Mouse (Mus musculus): ENCODE results near the gene Foxn1.

Foxn1 gene

DNA sequence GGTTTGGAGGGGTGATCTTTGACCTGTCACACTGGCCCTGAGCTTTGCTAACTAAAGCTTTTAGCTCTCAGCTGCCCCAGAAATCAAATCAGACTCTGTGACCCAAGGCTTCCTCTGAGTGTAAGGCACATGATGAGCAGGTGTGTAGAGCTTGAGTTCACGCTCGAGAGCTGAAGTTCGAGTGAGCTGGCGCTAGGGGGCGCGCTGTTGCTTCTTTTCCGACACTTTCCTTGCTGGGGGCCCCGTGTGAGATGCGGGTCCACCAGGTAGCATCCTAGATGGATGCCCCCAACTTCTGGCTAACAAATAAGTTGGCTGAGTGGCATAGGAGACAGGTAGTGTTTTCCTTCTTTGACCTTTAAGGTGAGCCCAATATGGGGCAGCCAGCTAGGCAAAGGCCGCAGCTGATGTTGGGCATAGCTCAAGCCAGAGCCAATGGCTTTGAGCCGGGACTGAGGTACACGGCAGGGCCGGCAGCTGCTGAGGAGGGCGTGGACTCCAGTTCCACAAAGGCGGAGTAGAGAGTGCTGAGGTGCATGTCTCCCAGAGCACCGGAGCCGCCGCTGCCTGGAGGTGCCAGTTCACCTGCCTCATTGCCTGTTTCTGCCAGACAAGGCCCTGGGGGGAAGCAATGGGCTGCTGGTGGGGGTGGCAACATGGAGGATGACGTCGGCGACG lies 27.9 kb downstream of the Foxn1 start:
- peak; percentile 77 for DNase-seq (ENCODE audit: low spot score)

DNA sequence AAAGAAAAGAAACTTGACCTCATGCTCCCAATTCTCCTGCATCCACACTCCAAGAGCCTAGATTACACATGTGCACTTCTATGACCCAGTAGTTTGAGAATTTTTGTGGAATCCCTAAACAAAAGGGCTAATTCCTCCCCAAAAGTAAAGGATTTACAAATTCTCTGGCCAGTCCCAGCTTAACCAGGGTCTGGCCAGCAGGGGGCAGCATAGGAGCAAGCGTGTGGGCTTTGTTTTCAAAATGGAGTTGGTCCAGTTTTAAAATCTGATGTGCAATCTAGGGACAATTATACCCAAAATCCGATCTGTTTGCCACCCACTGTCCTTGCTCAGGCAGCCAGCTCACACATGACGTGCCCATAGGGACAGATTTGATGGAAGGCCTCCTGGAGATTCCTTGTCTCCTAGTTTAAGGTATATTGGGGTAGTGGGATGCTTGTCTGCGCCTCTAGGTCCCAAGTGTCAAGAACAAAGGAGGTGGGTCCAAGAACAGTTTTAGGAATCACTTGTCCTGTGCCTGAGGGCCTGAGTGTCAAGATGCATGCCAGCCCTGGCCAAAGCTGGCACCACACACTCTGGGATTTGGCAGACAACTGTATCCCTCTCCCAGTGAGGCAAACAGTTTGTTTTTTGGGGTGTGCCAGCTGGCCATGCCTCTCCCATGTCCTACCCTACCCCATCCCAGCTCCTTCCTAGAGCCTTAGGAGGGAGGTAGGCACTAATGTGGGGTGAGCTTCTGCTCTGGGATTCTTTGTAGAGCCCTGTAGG lies 30.7 kb downstream of the Foxn1 start:
- DNase-seq (ENCODE audit: low spot score), result peak; percentile 87

DNA sequence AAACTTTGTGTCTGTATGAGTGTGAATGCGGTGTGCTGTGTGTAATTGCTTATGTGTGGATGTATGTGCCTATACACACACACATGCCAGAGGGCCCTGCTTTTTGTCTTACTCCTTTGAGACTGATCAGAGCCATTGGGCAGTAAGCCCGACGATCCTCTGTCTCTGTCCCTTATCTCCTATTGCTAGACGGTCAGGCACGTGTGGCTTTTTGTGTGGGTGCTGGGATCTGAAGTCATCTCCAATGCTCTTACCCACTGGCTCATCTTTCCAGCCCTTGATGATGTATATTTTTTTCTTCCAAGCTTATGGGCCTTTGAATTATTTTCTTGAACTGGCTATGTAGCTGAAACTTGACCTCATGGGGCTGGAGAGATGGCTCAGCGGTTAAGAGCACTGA lies 31.5 kb downstream of the Foxn1 start:
- no peak for DNase-seq (ENCODE audit: low spot score)

DNA sequence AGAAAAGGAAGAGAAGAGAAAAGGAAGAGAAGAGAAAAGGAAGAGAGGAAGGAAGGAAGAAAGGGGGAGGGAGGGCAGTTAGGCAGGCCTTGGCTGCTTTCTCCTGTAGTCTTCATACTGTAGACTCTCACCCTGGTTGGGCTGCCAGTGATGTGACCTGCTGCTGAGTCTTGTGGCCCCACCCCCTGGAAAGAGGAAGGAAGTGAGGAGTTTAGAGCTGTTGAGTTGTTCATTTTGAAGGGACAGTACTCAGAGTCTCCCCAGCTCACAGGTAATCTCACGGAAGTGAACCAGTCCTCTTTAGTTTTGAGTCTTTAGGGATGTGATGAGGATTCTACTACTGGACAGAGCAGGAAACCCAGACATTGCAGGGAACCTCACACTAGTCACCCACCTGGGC lies 33.3 kb downstream of the Foxn1 start:
- DNase-seq (ENCODE audit: low spot score), result no peak

DNA sequence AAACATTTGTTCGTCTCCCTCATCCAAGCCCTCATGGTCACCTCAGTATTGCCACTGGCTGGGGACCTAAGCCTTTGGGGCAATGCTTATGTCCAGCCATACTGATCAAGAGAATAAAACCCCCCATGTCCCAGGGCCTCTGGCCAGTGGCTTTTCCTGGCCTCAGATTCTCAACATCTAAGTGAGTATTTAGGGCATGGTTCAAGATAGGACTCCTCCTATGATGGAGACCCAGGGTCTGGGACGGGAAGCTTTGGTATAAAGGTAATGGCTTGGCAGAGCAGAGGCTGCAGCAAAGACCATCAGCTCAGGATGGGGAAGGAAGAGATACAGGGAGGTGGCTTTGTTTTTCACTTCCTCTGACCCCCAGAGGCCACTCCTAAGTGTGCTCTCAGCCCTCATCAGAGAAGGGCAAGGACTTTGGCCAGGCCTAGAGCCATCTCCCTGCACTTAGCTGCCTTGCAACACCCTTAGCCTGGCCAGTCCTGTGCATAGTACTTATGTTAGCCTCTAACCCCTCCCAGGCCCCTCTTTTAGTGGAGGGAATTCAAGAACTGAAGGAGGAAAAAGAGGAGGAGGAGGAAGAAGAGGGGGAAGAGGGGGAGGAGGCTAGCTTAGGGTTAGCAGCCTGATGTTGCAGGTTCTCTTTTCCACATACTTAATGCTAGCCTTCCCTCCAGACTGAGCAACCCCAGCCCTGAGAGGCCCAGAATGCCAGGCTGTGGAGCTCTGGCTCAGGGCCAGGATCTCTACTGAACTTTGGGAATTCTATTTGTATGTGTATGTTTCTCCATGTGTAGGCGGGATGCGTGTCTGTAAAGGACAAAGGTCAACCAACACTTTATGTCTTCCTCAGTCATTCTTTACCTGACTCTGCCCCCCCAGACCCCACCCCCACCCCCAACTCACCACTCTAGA lies 36.7 kb downstream of the Foxn1 start:
- no peak for DNase-seq (ENCODE audit: low spot score)

DNA sequence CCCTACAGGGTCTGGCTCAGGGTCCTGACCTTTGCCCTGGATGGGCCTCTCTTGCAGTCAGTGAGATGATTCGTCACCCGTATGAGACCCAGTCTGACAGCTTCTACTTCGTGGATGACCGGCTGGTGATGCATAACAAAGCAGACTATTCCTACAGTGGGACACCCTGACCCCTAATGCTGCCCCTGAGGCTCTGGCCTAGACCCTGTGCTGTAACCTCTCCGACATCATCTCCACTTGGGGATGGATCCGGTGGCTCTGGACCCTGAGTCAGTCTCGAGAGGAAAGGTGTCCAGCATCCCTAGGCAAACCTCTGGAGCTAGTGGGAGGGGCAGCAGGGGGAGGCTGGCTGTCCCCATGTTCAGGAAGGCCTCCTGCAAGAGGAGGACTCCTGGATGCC lies 37.9 kb downstream of the Foxn1 start:
- DNase-seq (ENCODE audit: low spot score), result no peak

DNA sequence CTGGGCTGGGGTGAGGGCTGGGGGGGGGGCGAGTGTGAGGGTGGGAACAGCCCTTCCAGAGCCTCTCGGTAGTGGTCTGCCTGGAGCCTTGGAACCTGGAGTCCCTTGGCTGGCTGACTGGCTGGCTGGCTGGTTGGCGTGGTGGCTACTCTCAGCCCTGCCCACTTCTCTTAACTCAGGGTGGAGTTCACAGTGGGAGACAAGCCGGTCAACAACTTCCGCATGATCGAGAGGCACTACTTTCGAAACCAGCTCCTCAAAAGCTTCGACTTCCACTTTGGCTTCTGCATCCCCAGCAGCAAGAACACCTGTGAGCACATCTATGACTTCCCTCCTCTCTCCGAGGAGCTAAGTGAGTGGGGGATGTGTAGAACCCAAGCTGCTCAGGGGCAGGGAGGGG lies 38.5 kb downstream of the Foxn1 start:
- no peak for DNase-seq (ENCODE audit: low spot score)

DNA sequence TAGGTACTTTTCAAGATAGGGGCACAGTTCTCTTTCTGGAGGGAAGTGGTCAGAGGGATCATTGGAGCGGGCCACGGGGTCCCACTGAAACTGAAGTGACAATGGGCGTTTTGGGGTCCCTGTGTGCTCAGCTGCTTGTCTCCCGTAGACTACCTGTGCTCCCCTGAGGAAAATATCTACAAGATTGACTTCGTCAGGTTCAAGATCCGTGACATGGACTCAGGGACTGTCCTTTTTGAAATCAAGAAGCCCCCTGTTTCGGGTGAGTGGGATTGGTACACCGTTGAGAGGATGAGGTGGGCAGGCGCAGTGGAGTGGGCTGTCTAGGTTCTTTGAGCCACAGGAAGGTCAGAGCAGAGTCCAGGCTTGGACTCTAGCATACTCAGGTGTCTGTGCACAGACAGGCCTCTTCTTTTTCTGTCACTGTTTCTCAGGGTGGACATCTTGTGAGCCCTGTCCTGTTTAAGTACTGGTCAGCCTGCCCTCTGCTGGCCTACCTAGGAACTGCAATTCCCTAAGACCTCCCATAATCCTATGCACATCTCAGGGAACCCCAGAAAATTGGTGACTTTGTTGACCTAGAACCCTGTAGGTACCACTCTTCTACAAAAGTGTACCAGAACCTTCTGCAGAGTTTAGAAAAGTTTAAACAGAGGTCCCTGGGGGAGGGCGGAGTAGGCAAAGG lies 39.1 kb downstream of the Foxn1 start:
- DNase-seq (ENCODE audit: low spot score), result peak; percentile 87

DNA sequence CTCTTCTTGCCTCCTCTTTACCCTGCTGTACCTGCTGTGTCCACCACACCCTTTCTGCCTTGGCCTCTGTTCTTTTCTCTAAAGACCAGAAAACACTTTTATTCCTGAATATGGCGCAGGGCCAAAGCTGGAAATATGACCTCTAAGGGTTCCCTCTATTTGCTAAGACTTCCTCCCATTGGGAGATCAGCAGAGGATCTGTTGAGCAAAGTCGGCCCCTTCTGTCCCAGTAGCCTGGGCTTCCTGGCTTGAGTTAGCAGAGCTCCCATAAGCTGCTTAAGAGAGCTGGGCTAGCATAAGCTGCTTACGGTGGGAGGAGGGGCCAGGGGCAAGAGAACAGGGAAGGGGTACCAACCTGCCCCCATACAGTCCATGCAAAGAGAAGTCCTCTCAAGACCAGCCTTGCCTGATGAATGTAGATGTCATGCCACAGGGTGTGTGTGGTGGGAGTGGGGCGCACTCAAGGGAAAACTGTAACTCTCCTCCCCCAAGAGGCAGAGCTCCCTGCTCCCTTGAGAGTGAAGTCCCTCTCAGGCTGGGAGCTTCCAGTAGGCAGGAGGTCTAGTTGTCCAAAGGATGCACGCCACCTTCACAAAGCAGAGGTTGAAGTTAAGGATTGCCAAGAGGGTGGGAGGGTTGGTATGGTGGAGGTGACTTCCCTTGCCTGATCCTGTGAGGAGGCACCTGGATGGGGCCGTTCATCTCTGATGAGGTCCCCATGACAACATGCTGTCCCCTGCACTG lies 39.9 kb downstream of the Foxn1 start:
- no peak for DNase-seq (ENCODE audit: low spot score)

DNA sequence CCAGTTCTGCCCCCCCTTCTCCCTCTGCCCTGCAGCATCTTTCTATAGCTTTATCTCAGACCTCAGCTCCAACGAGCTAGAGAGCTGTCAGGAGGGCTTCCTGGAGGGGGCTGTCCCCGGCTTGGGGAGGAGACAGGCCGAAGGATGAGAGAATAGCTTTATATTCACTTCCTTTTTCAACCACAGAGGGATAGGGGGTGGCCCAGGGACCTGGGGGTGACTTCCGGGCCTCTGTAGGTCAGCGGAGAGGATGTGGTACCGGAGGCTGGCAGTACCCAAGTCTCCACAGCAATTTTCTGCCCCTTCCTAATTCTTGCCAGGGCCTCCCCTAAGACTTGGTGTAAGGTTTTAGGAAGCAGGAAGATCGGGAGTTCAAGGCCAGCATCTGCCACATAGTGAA lies 40.6 kb downstream of the Foxn1 start:
- no peak for DNase-seq (ENCODE audit: low spot score)

DNA sequence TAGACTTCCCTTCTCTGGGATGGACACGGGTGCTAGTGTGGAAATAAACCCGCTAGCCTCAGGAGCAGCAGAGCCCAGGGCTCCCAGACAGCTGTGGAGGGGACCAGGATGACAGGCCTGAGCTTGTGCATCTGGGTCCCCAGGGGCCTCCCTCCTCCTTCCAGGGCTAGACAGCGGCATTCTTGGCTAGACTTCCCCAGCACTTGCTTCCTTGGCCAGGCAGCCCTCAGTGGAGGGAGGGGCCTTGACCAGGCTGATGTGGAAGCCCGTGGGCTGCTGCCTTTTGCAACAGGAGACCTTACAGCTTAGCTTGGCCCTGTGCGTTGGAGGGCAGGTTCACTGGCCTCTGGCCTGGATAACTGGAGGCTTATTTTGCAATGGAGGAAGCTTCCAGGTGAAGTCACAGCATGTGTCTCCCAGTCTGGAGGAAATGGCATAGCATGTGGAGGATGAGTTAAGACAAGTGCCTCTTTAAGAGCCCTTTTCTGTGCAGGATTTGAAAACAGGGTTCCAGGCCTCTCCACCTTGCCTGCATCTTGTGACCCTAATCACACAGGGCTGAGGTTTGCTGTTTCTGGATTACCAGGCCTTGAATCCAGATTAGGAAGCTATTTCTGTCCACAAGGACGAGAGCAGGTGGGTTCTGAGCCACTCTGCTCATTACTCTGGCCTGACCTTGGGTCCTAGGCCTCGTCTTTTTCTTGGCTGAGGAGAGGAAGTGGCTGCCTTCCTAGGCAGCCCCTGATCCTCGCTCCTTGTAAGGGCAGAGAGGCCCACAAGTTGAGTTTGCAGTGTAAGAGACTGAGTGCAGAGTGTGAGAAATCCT lies 41.3 kb downstream of the Foxn1 start:
- DNase-seq (ENCODE audit: low spot score), result peak; percentile 77

DNA sequence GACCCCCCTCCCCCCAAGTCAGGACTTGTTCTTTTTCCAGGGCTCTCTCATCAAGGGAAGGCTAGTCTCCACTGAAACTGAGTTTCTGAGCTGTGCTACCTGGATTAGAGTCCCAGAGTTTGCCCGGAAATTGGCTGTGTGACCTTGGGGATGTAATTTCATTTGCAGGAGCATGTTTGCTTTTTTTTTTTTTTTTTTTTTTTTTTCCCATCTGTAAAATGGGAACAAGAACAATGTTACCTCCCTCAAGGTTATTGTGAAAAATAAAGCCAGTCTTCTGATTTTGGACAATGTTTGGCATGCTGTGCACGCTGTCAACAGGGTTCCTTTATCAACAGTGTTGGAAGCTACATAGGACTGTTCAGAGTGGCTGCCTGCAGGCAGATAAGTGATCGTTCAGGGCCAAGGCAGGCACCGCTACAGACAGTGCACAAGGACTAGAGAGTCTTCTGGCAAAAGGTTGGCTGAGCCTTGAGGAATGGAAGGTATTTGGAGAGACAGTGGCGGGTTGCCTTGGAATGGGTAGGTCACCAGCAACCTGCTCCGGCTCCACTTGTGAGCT lies 41.9 kb downstream of the Foxn1 start:
- DNase-seq (ENCODE audit: low spot score), result no peak

DNA sequence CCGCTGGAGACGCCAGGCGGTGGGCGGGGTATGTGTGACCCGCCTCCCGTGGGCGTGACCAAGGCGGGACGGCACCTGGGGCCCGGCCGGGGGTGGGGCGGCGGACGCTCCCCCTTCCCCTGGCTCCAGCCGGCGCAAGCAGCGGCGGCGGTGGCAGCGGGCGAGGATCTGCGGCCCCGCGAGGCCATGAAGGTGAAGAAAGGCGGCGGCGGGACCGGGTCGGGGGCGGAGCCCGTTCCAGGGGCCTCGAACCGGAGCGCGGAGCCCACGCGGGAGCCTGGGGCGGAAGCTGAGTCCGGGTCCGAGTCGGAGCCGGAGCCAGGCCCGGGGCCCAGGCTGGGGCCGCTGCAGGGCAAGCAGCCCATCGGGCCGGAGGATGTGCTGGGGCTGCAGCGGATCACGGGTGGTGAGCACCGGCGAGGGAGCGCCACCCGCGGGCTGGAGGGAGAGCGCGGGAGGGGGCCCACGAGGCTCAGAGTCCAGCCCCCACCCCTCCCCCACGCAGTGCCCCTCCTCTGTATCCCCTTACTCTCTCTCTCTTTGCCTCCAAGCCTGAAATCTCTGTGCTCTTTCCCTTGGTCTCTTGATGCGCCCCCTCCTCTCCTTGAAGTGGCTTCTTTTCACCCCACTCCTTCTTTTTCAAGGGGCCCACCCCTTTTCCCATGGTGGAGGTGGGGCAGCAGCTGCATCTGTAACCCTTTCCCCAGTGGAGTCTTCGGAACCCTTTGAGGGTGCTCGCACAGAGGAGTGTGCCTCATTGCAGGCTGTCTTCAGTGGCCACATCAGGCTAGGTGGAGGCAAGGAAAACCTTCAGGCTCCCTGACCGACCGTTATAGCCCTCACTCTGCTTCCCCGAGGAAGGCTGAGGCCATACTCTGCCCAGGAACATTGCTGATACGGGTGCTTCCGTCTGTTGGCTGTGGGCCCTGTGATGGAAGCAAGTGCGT lies 42.7 kb downstream of the Foxn1 start, which contains the start of gene Unc119:
Unc119 (plus strand) TSS at position 102 of the 947 bp plus-strand sequence.
- DNase-seq (ENCODE audit: low spot score), result peak; percentile 93

DNA sequence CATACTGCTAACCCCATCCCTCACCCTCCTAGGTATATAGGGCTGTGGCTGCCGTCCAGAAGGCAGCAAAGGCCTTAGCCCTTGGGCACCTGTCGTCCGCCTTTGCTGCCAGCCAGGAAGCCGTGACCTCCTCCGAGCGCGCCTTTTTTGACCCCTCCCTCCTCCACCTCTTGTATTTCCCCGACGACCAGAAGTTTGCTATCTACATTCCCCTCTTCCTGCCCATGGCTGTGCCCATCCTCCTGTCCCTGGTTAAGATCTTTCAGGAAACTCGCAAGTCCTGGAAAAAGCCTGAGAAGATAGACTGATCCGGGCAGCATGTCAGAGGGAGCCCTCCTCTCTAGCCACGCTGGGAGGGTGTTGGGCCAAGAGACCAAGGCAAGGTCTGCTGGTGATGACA lies 44.7 kb downstream of the Foxn1 start:
- no peak for DNase-seq (ENCODE audit: low spot score)

DNA sequence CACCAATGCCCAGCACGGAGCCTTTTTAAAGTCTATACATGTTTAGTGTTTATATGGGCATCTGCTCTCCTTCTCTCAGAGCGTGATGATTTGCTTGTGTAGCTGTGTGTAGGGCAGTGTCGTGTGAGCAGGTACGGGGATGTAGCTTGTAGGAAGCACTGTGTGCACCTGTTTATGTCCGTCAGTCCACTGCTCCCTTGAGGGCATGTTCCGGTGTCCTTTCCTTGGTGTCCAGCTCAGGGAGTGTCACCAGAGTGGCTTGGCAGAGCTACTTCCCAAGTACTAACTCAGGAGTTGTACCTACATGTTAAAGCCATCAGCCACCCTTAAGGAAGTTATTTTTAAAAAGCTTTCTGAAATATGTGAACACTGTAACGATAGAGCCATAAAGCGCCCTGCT lies 49.3 kb downstream of the Foxn1 start:
- DNase-seq (ENCODE audit: low spot score), result no peak

DNA sequence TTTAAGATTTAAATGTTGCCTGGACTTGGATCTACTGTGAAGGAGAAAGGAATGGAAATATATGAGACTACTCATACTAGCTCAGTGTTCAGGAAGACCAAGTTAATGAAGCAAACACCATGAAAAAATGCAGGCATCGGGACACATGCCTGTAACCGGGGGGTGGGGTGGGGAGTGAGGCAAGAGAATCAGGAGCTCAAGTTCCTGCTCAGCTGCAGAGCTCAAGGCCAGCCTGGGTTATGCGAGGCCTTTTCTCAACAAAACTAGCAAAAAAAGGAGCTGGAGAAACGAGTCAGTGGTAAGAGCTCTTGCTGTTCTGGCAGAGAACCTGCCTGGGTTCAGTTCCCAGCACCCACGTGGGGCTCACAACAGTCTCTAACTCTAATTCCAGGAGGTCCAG lies 52.4 kb downstream of the Foxn1 start:
- DNase-seq (ENCODE audit: low spot score), result no peak

DNA sequence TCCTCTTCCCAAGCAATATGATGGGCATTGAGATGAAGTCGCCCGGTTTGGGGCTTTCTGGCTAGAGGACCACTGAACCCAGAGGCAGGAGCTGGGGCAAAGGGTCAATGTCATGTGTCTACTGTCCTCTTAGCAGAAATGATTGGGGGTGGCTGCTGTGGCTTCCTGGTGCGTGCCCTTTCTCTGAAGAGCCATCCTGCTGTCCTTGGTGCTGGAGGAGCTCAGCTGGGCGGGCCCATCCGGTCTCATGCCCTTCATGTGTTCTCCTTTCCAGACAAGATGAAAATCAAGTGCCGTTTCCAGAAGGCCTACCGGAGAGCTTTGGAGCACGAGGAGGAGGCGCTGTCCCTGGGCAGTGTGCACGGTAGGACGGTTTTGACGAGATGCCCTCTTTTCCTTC lies 53.7 kb downstream of the Foxn1 start:
- DNase-seq (ENCODE audit: low spot score), result no peak

DNA sequence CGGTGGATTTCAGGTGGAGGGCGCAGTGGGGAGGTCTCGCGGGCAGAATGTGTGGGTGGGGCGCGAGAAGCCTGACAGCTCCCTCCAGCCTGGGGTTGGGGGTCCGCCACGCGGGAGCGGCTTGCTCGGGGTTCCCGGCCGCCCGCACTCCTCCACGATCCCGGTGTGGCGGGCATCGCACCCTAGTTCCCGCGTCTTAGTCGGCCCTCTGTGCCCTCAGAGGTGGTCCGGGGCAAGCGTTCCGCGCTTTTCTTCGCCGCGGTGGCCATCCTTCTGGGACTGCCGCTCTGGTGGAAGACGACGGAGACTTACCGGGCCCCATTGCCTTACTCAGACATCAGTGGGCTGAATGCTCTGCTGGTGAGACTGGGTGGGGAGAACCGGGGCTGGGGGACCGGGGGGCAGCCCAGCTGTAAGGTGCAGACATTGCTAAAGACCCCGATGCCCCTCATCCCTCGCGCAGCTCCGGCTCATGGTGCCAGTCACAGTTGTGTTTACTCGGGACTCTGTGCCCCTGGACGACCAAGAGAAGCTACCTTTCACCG lies 57.8 kb downstream of the Foxn1 start:
- DNase-seq (ENCODE audit: low spot score), result no peak

Data from testis, postnatal 10 days (tissue).